Mouse (Mus musculus) urinary bladder, postnatal 25 days (tissue): ENCODE results near the gene Eif4e2.

Experiments
- DNase-seq: peaks from one replicate; pipeline ENCODE4 v3.0.0; 2022; ENCODE audit warnings: low spot score

Eif4e2 gene

GRCm38 (mm10) chr1:87213735-87214704, at the start of gene Eif4e2:
Gene Eif4e2 (plus strand): TSS chr1:87213914.
- peak; percentile 90 for DNase-seq

DNA sequence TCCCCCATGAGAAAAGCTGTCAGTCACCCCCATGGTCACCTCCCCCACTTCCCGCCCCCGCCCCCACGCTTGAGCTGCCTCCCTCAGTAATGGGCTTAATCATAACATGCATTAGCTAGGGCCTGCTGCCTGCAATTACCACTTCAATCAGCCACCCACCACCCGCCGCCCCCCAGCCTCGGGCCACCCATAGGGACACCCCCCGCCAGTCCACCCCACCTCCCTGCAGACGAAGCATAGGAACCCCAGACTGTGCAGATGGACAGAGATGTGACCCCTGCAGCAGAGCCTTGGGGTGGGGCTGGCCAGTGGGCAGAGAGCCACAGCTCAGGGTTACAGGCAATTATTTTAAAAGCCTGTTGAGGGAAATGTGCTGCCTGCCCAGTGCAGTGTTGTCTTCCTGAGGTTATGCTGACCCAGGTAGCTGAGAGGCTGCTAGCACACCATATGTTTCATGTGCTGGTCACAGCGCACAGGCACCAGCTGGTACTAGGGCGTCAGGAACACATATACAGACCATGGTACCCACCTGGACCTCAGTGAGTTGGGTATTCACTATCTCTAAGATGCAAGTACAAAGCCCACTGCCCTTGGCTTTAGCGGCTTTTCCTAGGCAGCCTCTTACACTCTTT, 49.4 kb upstream of the Eif4e2 start:
- no peak for DNase-seq

GRCm38 (mm10) chr1:87164796-87165184, 48.9 kb upstream of the Eif4e2 start:
- no peak for DNase-seq

GRCm38 (mm10) chr1:87170458-87170857, 43.3 kb upstream of the Eif4e2 start:
- no peak for DNase-seq

- DNase-seq, result no peak
Measured at GRCm38 (mm10) chr1:87171312-87171711, 42.4 kb upstream of the Eif4e2 start.

DNA sequence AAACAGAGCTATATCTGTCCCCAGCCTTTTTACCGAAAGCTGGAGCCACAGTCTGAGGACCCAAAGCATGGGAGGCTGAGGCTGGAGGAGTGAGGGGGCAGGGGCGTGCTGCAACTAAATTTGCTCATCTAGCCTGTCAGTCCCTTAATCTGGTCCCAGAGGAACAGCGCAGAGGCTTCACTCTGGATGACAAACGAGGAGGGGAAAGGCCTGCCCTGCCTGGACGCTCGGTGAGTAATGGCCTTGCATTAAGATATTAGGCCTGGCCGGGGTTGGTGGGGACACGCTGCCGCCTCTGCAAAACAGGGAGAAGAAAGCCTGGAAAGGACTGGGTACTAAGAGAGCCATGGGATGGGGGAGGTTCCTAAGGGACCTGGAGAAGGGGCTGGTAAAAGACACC, 41.4 kb upstream of the Eif4e2 start:
- DNase-seq, result no peak

- peak; percentile 52 for DNase-seq
Measured at GRCm38 (mm10) chr1:87174006-87174955, 39.4 kb upstream of the Eif4e2 start.

DNA sequence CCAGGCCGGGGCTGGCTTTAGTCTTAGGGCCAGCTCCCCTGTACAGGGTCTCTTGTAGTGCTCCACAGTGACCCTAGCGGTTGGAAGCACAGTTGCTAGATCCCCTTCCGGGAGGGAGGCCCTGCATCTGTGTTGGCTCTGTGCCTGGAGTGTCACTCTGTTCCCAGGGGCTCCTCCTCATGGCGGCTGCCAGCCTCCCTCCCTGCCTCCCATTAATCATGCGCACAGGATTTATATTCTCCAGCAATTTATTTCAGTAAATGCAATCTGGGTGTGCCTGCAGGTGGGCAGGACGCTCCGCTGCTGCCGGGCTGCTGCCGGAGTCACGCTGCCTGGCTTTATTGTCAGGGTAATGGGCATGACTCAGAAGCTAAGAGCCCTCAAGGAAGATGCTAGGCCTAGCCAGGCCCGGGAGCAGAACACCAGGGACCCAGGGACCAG, 37.8 kb upstream of the Eif4e2 start:
- DNase-seq, result peak; percentile 22

- DNase-seq, result no peak
Measured at GRCm38 (mm10) chr1:87180896-87181295, 32.8 kb upstream of the Eif4e2 start.

- DNase-seq, result no peak
Measured at GRCm38 (mm10) chr1:87183013-87183412, 30.7 kb upstream of the Eif4e2 start, which contains the start of gene Prss56. Gene Prss56 (plus strand): TSS chr1:87183313.

DNA sequence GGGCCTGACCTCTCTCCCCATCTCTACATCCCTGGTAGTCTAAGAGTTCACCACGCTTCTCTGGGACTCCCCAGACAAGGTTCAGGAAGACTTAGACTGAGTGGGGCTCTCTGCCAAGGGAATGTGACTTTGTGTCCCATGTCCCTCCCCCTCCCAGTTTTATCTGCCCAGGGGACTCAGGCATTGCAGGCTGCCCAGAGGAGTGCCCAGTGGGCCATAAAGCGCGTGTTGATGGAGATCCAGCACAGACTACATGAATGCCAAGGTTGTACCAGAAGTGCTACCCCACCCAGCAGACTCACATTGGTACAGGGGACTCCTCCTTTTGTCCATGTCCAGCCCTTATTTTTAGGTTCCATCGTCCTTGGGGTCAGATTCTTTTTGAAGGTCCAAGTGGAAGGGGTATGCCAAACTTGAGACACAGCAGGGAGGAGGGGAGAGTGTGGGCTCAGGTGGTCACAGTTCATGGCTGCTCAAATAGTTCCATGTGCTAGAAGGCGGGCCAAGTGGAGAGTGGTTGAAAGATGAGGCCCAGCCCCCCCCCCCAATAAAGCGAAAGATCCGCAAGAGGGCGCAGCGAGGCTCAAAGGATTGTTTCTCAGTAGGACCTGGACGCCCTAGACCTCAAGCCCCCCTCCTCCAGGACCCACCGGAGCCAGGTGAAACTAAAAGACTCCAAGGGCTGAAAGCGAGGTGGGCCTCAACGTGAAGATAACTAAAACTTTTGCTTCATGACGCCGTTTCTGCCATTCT, 29.5 kb upstream of the Eif4e2 start:
- DNase-seq, result no peak

DNA sequence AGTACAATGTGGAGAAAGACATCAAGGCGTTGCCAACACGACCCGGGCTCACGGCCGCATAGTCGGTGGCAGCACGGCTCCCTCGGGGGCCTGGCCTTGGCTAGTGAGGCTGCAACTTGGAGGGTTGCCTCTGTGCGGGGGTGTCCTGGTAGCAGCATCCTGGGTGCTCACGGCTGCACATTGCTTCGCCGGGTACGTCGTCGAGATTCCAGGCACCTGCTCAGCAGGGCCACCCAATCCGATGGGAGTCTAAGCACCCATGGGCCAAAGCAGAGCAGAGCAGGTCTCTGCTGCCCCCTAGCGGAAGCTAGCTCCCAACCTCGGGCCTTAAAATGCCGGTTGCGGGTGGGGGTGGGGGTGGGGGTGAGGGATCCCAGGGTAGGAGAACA, 29.0 kb upstream of the Eif4e2 start:
- DNase-seq, result peak; percentile 70

- no peak for DNase-seq
Measured at GRCm38 (mm10) chr1:87185526-87185925, 28.2 kb upstream of the Eif4e2 start.

- no peak for DNase-seq
Measured at GRCm38 (mm10) chr1:87186261-87187036, 27.3 kb upstream of the Eif4e2 start.

DNA sequence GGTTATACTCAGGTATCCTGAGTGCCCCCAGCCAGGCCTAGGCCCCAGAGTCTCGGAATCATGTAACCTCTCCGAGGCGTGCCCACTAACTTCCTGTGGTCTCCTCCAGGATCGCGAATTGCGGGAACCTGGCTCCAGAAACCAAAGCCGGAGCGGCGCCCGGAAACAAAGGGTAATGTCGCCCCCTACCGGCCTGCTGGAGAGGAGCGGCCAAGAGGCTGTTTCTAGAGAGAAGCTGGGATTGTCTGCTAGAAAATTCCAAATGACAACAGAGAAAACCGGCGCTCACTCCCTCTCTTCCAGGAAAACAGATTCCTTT, 26.7 kb upstream of the Eif4e2 start:
- DNase-seq, result peak; percentile 79

DNA sequence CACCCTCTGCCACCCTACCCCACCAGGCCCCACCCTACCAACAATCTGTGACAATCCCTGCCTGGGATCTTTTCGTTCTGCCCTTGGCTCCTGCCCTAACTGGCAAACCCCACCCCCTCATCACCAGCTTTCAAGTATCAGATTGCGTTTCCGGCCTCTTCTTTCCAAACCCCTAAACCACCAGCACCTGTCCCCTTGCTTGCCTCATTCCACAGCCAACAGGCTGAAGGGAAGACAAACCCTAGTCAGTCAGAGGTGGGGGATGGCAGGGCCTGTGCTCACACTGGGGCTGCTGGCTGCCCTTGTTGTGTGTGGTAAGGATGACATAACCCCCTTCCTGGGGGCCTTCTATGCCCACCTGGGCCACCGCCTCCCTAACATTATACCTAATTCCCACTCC, 23.3 kb upstream of the Eif4e2 start, which contains the start of gene Chrnd:
Chrnd (plus strand) TSS at position 179 of the 400 bp plus-strand sequence.
- no peak for DNase-seq

GRCm38 (mm10) chr1:87197296-87197695, 16.4 kb upstream of the Eif4e2 start:
- no peak for DNase-seq

GRCm38 (mm10) chr1:87198119-87199065, 15.3 kb upstream of the Eif4e2 start:
- no peak for DNase-seq

DNA sequence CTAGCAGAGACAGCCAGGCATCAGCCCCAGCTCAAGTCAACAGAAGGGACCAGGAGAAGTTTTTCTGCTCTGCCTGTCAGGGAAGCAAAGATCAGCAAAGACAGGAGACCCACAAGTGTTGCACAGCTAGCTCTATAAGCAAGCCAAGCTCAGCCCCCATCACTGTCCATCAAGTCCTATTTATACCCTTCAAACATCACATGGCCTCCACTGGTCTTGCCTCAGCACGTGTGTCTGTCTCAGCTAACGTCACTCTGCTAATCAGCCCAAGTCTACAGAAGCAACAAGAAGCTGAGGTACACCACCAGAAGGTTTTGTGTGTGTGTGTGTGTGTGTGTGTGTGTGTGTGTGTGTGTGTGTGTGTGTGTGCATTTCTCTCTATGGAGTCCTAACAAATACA, 12.9 kb upstream of the Eif4e2 start:
- DNase-seq, result no peak
